Mouse (Mus musculus) layer of hippocampus, postnatal 36 days (tissue): Measurements from ENCODE around the gene Fam71a. TPM values are rescaled to one million over a fixed set of nuclear protein-coding genes. Genes with fewer than 3 reads are reported as not detected.

ENCODE experiments used
- DNase-seq, 2 experiments: peaks; one replicate each; pipeline ENCODE4 v3.0.0; 2022
- total RNA-seq, 2 experiments: library from RNA; stranded (reverse); gene quantifications; 2 replicates each; pipeline ENCODE4 v1.2.3; 2021

Gene Fam71a
- total RNA-seq, 2 experiments from 2014 or later, result not detected

DNA sequence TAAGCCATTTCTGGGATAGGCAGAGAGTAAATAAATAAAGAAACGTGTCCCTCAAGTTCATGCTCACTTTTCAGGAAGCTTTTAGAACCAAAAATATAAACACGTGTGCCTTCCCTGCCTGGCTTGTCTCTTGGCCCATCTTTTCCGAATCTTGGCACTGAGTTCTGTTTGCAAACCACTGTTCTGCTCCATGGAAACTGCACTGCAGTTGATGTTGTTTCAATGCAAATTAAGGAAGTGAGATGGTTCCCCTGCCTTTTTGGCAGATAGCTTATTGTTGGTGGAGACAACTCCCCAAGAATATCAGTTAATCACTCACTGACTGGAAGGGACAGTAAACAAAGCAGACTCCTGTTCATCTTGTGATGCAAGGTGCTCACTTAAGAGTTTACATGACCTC, 41.9 kb downstream of the Fam71a start:
- DNase-seq, result no peak

DNA sequence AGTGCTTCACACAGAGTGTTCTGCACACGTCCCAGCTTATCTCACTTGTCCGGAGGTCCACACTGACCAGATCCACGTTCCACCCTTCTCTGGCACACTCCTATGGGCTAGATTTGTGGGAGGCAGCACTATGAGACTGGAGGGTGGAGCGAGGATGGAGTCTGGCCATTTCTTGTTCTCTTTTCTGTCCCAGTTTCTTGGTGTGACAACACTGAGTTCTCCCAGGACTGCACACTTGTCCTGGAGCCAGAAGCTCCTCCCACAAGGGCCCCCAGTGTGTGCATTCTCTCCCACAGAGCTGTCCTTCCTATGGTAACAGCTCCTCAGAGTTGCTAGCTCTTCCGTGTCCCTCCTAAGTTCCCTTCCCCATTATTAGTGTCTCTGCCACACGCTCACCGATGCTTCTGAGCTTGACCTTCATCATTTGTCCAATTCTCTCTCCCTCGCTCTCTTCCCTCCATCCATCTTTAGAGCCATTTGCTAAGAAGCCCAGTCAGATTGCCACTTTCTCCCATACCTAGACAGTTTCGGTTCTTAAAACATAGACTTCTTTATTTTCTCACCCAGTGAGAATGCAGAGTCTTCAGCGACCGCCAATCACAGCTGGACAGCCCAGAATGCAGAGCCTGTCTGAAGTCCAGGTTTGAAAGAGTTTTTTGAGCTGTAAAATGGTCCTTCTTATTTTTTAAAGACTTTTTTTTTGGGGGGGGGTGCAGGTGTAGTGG, 48.9 kb downstream of the Fam71a start:
- DNase-seq, result no peak

DNA sequence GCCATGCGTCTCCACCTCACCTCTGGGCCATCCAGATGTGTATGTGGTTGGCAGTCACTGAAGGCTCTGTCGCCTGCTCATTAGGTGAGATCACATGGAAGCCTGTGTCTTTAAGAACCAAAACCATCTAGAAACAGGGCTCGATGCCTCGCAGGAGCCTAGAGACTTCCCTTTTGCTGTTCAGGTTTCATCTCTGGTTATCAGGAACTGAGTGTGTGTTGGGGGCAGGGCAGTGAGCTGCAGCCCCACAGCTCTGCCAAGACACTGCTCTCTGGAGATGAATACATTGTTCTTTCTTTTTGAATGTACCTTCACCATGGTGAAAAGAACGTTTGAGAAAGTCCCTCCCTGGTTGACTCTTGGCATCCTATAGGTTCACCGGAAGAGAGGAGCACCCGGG, 49.7 kb downstream of the Fam71a start:
- no peak for DNase-seq

Other genes starting within 250 kb of the Fam71a start
- gene Angel2, start 239.7 kb downstream of the Fam71a start, total RNA-seq, result 10 to 100 TPM; 52.2 to 57.7 TPM
- 1 to 10 TPM; 1.9 to 2.2 TPM for gene Vash2, start 185.5 kb downstream of the Fam71a start, total RNA-seq
- 10 to 100 TPM; 17.3 to 19.6 TPM for gene Flvcr1, start 138.7 kb downstream of the Fam71a start, total RNA-seq
- gene Spata45, start 128.2 kb downstream of the Fam71a start, total RNA-seq, result not detected
- 10 to 100 TPM; 40.4 to 42.4 TPM for gene Tatdn3, start 101.9 kb downstream of the Fam71a start, total RNA-seq
- under 1 TPM; 0.61 to 0.82 TPM for gene Nsl1, start 101.8 kb downstream of the Fam71a start, total RNA-seq
- gene Batf3, start 67.0 kb downstream of the Fam71a start, total RNA-seq, result 1 to 10 TPM in 1 of 2 experiments, under 1 TPM in 1; 0.51 to 2.3 TPM
- 1 to 10 TPM; 1.2 to 1.4 TPM for gene Atf3, start 53.2 kb upstream of the Fam71a start, total RNA-seq
- 10 to 100 TPM; 60.5 to 66.7 TPM for gene Nenf, start 153.4 kb upstream of the Fam71a start, total RNA-seq
- 1 to 10 TPM; 9.2 to 9.3 TPM for gene Tmem206, start 161.1 kb upstream of the Fam71a start, total RNA-seq
- gene Ppp2r5a, start 238.5 kb upstream of the Fam71a start, total RNA-seq, result 10 to 100 TPM; 68.3 to 77.4 TPM